In the genomic region with DNA sequence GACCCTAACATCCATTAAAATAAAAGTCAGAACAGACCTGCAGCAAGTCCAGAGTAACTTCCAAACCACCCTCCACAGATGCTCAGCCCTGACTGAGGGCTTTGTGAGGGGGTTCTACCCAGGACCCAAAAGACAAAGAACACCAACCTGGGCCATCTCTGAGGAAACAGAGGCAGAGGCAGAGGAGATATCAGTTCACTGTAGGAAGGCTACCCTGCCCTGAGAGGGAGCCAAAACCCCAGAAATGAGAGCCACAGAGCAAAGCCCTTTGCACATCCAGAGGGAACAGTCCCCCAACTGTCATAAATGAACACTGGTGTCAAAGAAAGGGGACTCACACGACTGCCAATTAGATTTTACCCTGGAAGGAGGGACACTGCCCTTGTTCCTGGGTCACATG, we compare ENCODE assay signal across 20 mouse cellular contexts.
DNase-seq lines count a peak whose midpoint lies in the region; ATAC-seq and TF ChIP-seq lines count a peak whose summit lies in the region.
"Had no signal": no experiment of that assay in that cellular context is flagged by ENCODE, and none has a peak within 500 bp of the region (broad histone marks: within the 10 kb centered on the region; RNA-seq: fewer than 3 reads in every experiment).

No protein-coding gene starts in this region.

- H3K9ac ChIP-seq in hindbrain, embryonic 14.5 days, result peak overlapping the region; percentile 10; the same call in 1 of the 2 replicates
- no peak overlapping the region for H3K9ac ChIP-seq in hindbrain, embryonic 16.5 days (ENCODE audit: low read depth, low read length)
- H3K9ac ChIP-seq in liver, postnatal 0 days (replicated peaks), result no peak overlapping the region
- H3K9ac ChIP-seq: hindbrain, embryonic 12.5 days; intestine, embryonic 15.5 days; limb, embryonic 15.5 days had no signal

- DNase-seq in cerebellum, postnatal 10 days, result peak; percentile 65 to 68
- DNase-seq in cerebellum, postnatal 36 days, result no peak
- no peak for DNase-seq in hindbrain, embryonic 14.5 days (ENCODE audit: low spot score)
- DNase-seq in liver, postnatal 0 days, result no peak
- no peak for DNase-seq in liver
- DNase-seq in brain, adult 2 months (ENCODE audit: low read depth, low spot score), result peak; percentile 54
- no peak for DNase-seq in urinary bladder, postnatal 25 days (ENCODE audit: low spot score)
- DNase-seq: adrenal gland, postnatal 36 days; gastrocnemius, postnatal 14 days; heart, postnatal 10 days; layer of hippocampus, postnatal 36 days; lung, adult 2 months; lung, postnatal 4 days; thymus, postnatal 4 days had no signal

- H3K4me2 ChIP-seq in hindbrain, embryonic 14.5 days (replicated peaks), result no peak overlapping the region
- H3K4me2 ChIP-seq in hindbrain, embryonic 16.5 days (ENCODE audit: low read length), result no peak overlapping the region
- no peak overlapping the region for H3K4me2 ChIP-seq in liver, postnatal 0 days (ENCODE audit: low read depth, low read length)
- H3K4me2 ChIP-seq: hindbrain, embryonic 12.5 days; intestine, embryonic 15.5 days; limb, embryonic 15.5 days had no signal

- no peak for TF ChIP-seq EP300 in liver, postnatal 0 days (IDR thresholded peaks at IDR 0.05; ENCODE audit: low read depth)

- TF ChIP-seq CTCF in liver, postnatal 0 days (IDR thresholded peaks at IDR 0.05; ENCODE audit: low read depth), result 0 out of 2 replicates have a peak, but pooled peaks have one; percentile 16

- no peak overlapping the region for H3K4me3 ChIP-seq in hindbrain, embryonic 14.5 days (replicated peaks; ENCODE audit: low read length)
- H3K4me3 ChIP-seq in hindbrain, embryonic 16.5 days (ENCODE audit: low read length), result no peak overlapping the region
- no peak overlapping the region for H3K4me3 ChIP-seq in liver, postnatal 0 days (ENCODE audit: low read depth, low read length)
- H3K4me3 ChIP-seq: forebrain, embryonic 10.5 days; hindbrain, embryonic 12.5 days; intestine, embryonic 15.5 days; limb, embryonic 15.5 days; myocyte had no signal

- H3K27me3 ChIP-seq in hindbrain, embryonic 14.5 days (ENCODE audit: control insufficient read depth, insufficient read depth, low read length), result no peaks in the 10 kb centered on the region
- no peaks in the 10 kb centered on the region for H3K27me3 ChIP-seq in hindbrain, embryonic 16.5 days (replicated peaks; ENCODE audit: control insufficient read depth, insufficient read depth, low read length)
- H3K27me3 ChIP-seq in liver, postnatal 0 days (ENCODE audit: insufficient read depth, low read length), result no peaks in the 10 kb centered on the region
- H3K27me3 ChIP-seq: hindbrain, embryonic 12.5 days; intestine, embryonic 15.5 days; limb, embryonic 15.5 days had no signal

- H3K4me1 ChIP-seq in hindbrain, embryonic 14.5 days (replicated peaks; ENCODE audit: control insufficient read depth, insufficient read depth, low read length), result no peaks in the 10 kb centered on the region
- H3K4me1 ChIP-seq in hindbrain, embryonic 16.5 days (ENCODE audit: control insufficient read depth, insufficient read depth, low read depth, low read length), result peaks cover 6% of the 10 kb centered on the region
- H3K4me1 ChIP-seq in liver, postnatal 0 days (ENCODE audit: insufficient read depth), result no peaks in the 10 kb centered on the region
- H3K4me1 ChIP-seq: hindbrain, embryonic 12.5 days; intestine, embryonic 15.5 days had no signal

- peaks cover 54% of the 10 kb centered on the region for H3K36me3 ChIP-seq in hindbrain, embryonic 14.5 days (replicated peaks; ENCODE audit: control insufficient read depth, insufficient read depth)
- peaks cover 15% of the 10 kb centered on the region for H3K36me3 ChIP-seq in hindbrain, embryonic 16.5 days (ENCODE audit: control insufficient read depth, insufficient read depth, low read length)
- H3K36me3 ChIP-seq in liver, postnatal 0 days (replicated peaks; ENCODE audit: insufficient read depth, low read length), result peaks cover 3% of the 10 kb centered on the region

- no peak for ATAC-seq in hindbrain, embryonic 14.5 days (ENCODE audit: low FRiP score)
- no peak for ATAC-seq in hindbrain, embryonic 16.5 days
- ATAC-seq in liver, postnatal 0 days, result no peak
- ATAC-seq: intestine, embryonic 15.5 days had no signal

- 57% methylated on average over 1 of the region's 1 CpGs for WGBS in hindbrain, embryonic 14.5 days
- WGBS in hindbrain, embryonic 16.5 days, result 45% methylated on average over 1 of the region's 1 CpGs
- 70% methylated on average over 1 of the region's 1 CpGs for WGBS in liver, postnatal 0 days (ENCODE audit: insufficient replicate concordance)

- H3K27ac ChIP-seq in hindbrain, embryonic 14.5 days, result no peak overlapping the region
- no peak overlapping the region for H3K27ac ChIP-seq in hindbrain, embryonic 16.5 days (ENCODE audit: low read depth, low read length)
- H3K27ac ChIP-seq in liver, postnatal 0 days (ENCODE audit: low read depth), result no peak overlapping the region
- H3K27ac ChIP-seq: forebrain, embryonic 10.5 days; hindbrain, embryonic 12.5 days; intestine, embryonic 15.5 days; limb, embryonic 15.5 days had no signal

- no peaks in the 10 kb centered on the region for H3K9me3 ChIP-seq in hindbrain, embryonic 14.5 days (ENCODE audit: control insufficient read depth, low read length)
- no peaks in the 10 kb centered on the region for H3K9me3 ChIP-seq in hindbrain, embryonic 16.5 days (ENCODE audit: control insufficient read depth, low read length)
- H3K9me3 ChIP-seq in liver, postnatal 0 days (ENCODE audit: low read length), result no peaks in the 10 kb centered on the region
- H3K9me3 ChIP-seq: forebrain, embryonic 10.5 days; hindbrain, embryonic 12.5 days; intestine, embryonic 15.5 days; limb, embryonic 15.5 days had no signal

Comparison
In these comparisons a context has a peak if more than half of its experiments do, and no peak if none do; other contexts are left out.
1. DNase-seq: peak in cerebellum, postnatal 10 days (2 of 2) and brain, adult 2 months (single experiment); none in cerebellum, postnatal 36 days (0 of 2), hindbrain, embryonic 14.5 days (single experiment), liver, postnatal 0 days (single experiment), liver (single experiment) and urinary bladder, postnatal 25 days (single experiment).